Mouse (Mus musculus) ovary, postnatal 10 days (tissue): ENCODE data around the gene St3gal5.

Experiments used
- DNase-seq: peaks from one replicate; pipeline ENCODE4 v3.0.0; 2022; ENCODE audit warnings: low spot score

St3gal5 gene

GRCm38 (mm10) chr6:72162155-72162890 lies 64.9 kb downstream of the St3gal5 start:
- no peak for DNase-seq

GRCm38 (mm10) chr6:72164321-72165275 lies 67.2 kb downstream of the St3gal5 start:
- peak; percentile 64 for DNase-seq

GRCm38 (mm10) chr6:72165907-72166306 lies 68.5 kb downstream of the St3gal5 start:
- no peak for DNase-seq

- no peak for DNase-seq
These were observed 74.0 kb downstream of the St3gal5 start for GRCm38 (mm10) chr6:72171391-72171790.

GRCm38 (mm10) chr6:72173350-72173749 lies 76.0 kb downstream of the St3gal5 start:
- DNase-seq = no peak

GRCm38 (mm10) chr6:72175419-72175818 lies 78.0 kb downstream of the St3gal5 start:
- DNase-seq = no peak

- no peak for DNase-seq
These were observed 78.6 kb downstream of the St3gal5 start for GRCm38 (mm10) chr6:72176004-72176403.

- DNase-seq = no peak
These were observed 80.0 kb downstream of the St3gal5 start for GRCm38 (mm10) chr6:72177417-72177816.

- DNase-seq = no peak
These were observed 81.6 kb downstream of the St3gal5 start for GRCm38 (mm10) chr6:72179006-72179405.

- no peak for DNase-seq
These were observed 82.4 kb downstream of the St3gal5 start for GRCm38 (mm10) chr6:72179562-72180502.

- no peak for DNase-seq
These were observed 87.2 kb downstream of the St3gal5 start for GRCm38 (mm10) chr6:72184576-72184975.

GRCm38 (mm10) chr6:72185893-72186490 lies 88.6 kb downstream of the St3gal5 start:
- DNase-seq = peak; percentile 66

- no peak for DNase-seq
These were observed 89.4 kb downstream of the St3gal5 start for GRCm38 (mm10) chr6:72186809-72187208.

GRCm38 (mm10) chr6:72189061-72189863 lies 91.9 kb downstream of the St3gal5 start:
- no peak for DNase-seq

GRCm38 (mm10) chr6:72190120-72190519 lies 92.7 kb downstream of the St3gal5 start:
- no peak for DNase-seq

GRCm38 (mm10) chr6:72190577-72190976 lies 93.2 kb downstream of the St3gal5 start:
- DNase-seq = no peak

GRCm38 (mm10) chr6:72196660-72197059 lies 99.3 kb downstream of the St3gal5 start:
- no peak for DNase-seq

GRCm38 (mm10) chr6:72197515-72197914 lies 100.1 kb downstream of the St3gal5 start:
- DNase-seq = no peak

- no peak for DNase-seq
These were observed 103.3 kb downstream of the St3gal5 start for GRCm38 (mm10) chr6:72200595-72201256.

GRCm38 (mm10) chr6:72202732-72203131 lies 105.3 kb downstream of the St3gal5 start:
- DNase-seq = no peak
